Mouse (Mus musculus) skeletal muscle tissue, postnatal 0 days (tissue): ENCODE results near the gene Kctd15. TPM values are rescaled to one million over a fixed set of nuclear protein-coding genes. Genes with fewer than 3 reads are reported as not detected.

Source experiments
- polyA plus RNA-seq: library from polyadenylated mRNA; unstranded; fragments of >200 nt; fragmentation: Nextera tagmentation; extraction: Ambion mirVana; gene quantifications from 2 replicates; pipeline ENCODE4 v1.2.1, GENCODE M21; 2015

Gene Kctd15
- polyA plus RNA-seq: 5.0 and 6.0 TPM in 2 replicates

GRCm38 (mm10) chr7:34656632-34657031 is at the start of gene Kctd15:
Kctd15 (minus strand) TSS chr7:34656732.

Other genes with a start within 250 kb of the Kctd15 start
- 0.67 and 0.72 TPM in 2 replicates for gene Chst8, start 156.0 kb upstream of the Kctd15 start, polyA plus RNA-seq